Mouse (Mus musculus): Measurements from ENCODE around the gene Armc9. TPM values are rescaled to one million over a fixed set of nuclear protein-coding genes. Genes with fewer than 3 reads are reported as not detected.

The Armc9 gene
- total and polyA plus RNA-seq, 3 experiments, result 7.2 to 12.0 TPM; not detected in 1

DNA sequence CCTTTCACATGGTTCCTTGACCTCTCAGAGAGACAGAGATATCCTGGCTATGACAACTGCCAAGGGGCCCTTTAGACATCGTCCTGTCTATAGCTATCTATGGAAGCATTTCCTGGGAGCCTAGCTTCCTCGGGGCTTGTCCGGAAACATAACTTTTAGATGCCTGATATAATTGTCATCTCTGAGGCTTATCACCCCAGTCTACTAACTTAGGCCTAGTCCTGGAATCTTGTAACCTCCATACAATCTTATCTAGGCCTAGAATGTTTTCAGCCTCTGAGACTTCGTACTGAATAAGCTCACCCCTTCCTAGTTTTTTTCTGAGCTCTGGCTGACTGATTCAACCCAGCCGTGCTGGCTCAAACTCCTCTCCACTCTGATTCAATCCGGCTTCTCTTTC lies 88.9 kb downstream of the Armc9 start:
- Histone ChIP-seq H3K36me3 (ENCODE audit: control insufficient read depth in 1 of 2, insufficient read depth in 2 of 2, low read length in 2 of 2) (peaks cover 0 to 15% of the 10 kb centered on the region in 2 experiments; a peak in 3 of 4 replicates), H3K27me3 (ENCODE audit: control insufficient read depth in 1 of 2, insufficient read depth in 2 of 2, low read length in 2 of 2) (no peaks in the 10 kb centered on the region), H3K4me3 (ENCODE audit: control insufficient read depth in 1 of 2, insufficient read depth in 1 of 2, low read depth in 2 of 2, low read length in 2 of 2) (no peak overlapping the region), H3K27ac (ENCODE audit: control insufficient read depth, low read depth, low read length) (no peak overlapping the region), H3K79me2 (ENCODE audit: control insufficient read depth, insufficient read depth, low read length, poor library complexity) (no peaks in the 10 kb centered on the region), H3K4me1 (ENCODE audit: control insufficient read depth in 1 of 2, insufficient read depth in 2 of 2, low read length in 2 of 2) (peaks cover 11 to 26% of the 10 kb centered on the region in 2 experiments), H3K9ac (ENCODE audit: control insufficient read depth, low read depth, low read length, poor library complexity, severe bottlenecking) (no peak overlapping the region), H3K9me3 (replicated peaks; ENCODE audit: insufficient read depth, low read length) (no peaks in the 10 kb centered on the region)
- no peak for DNase-seq (ENCODE audit: low read depth, low spot score)
- TF ChIP-seq EP300 (IDR thresholded peaks at IDR 0.05; ENCODE audit: low read depth in 1 of 2, low read length in 2 of 2) (peak in 1 of 2 experiments; percentile 23; a peak in 1 of 4 replicates), BHLHE40 (IDR thresholded peaks at IDR 0.05; ENCODE audit: borderline replicate concordance, low read depth, low read length) (no peak), GATA1 (IDR thresholded peaks at IDR 0.05; ENCODE audit: low read depth, low read length) (peak; percentile 35; the same call in 1 of the 2 replicates)

DNA sequence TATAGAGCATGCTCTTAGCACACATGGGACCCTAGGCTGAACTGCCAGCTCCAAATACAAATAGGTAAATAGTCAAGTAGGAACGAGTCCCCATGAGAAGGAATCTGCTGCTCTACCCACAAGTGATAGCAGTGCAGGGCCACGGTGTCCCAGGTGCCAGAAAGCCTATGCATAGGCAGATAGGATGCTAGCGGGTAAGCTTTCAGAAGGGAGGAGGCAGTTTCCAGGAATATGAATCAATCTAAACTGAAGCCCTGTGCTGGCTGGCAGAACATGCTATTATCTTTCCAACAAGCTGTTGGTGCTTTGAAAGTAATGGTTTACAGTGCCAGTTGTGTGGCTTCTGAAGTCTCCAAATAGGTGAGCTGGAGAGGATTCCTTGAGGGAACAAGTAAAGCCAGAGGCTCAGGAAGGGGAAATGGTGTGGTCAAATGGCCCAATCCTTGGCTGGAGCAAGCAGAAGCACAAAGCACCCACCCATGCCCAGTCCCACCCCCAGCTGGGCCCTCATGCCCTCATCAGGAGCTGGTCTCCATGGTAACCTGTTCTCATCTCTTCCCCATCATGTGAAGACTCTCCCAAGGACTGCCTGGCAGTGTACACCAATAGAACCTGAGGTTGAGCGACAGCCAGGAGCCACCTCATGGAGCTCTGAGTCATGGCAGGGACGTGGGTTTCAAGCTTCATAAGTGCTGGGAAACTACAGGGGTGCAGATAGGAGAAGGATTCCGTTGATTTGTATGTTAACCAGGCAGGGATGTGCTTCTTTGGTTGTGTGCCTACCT lies 90.9 kb downstream of the Armc9 start:
- H3K79me2 ChIP-seq (ENCODE audit: control insufficient read depth, insufficient read depth, low read length, poor library complexity), result no peaks in the 10 kb centered on the region
- H3K4me1 ChIP-seq (ENCODE audit: control insufficient read depth in 1 of 2, insufficient read depth in 2 of 2, low read length in 2 of 2), result peaks cover 11 to 25% of the 10 kb centered on the region in 2 experiments
- no peak overlapping the region for H3K27ac ChIP-seq (ENCODE audit: control insufficient read depth, low read depth, low read length)
- no peak for DNase-seq (ENCODE audit: low read depth, low spot score)
- H3K27me3 ChIP-seq (ENCODE audit: control insufficient read depth in 1 of 2, insufficient read depth in 2 of 2, low read length in 2 of 2), result no peaks in the 10 kb centered on the region
- TF ChIP-seq EP300 (IDR thresholded peaks at IDR 0.05; ENCODE audit: low read depth in 1 of 2, low read length in 2 of 2) (peak in 1 of 2 experiments; percentile 19; a peak in 1 of 4 replicates), ZMIZ1 (IDR thresholded peaks at IDR 0.05; ENCODE audit: low read depth, low read length) (no peak), TAL1 (IDR thresholded peaks at IDR 0.05; ENCODE audit: low read length) (peak; percentile 29; the same call in 1 of the 2 replicates)
- no peak overlapping the region for H3K9ac ChIP-seq (ENCODE audit: control insufficient read depth, low read depth, low read length, poor library complexity, severe bottlenecking)
- no peak overlapping the region for H3K4me3 ChIP-seq (ENCODE audit: control insufficient read depth in 1 of 2, insufficient read depth in 1 of 2, low read depth in 2 of 2, low read length in 2 of 2)
- H3K36me3 ChIP-seq (ENCODE audit: control insufficient read depth in 1 of 2, insufficient read depth in 2 of 2, low read length in 2 of 2), result peaks cover 0 to 15% of the 10 kb centered on the region in 2 experiments; a peak in 3 of 4 replicates
- no peaks in the 10 kb centered on the region for H3K9me3 ChIP-seq (replicated peaks; ENCODE audit: insufficient read depth, low read length)

DNA sequence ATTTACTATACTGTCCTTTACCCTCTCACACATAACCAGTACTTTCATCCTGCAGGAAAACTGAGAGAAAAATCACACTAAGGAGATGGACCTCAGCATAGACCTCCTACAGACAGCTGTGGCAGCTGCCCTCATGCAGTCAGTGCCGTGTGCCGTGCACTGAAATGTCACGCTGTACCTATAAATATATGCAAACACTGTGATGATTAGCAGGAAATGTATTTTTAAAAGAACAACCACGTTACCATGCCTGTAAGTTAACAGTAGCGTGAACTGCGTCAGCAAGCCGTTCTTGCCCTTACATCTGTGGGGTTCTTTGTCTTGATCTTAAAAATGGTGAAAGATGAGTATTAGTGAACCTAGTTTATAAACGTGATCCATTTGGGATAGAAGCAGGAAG lies 98.8 kb downstream of the Armc9 start:
- no peak overlapping the region for H3K9ac ChIP-seq (ENCODE audit: control insufficient read depth, low read depth, low read length, poor library complexity, severe bottlenecking)
- H3K4me3 ChIP-seq (ENCODE audit: control insufficient read depth in 1 of 2, insufficient read depth in 1 of 2, low read depth in 2 of 2, low read length in 2 of 2), result no peak overlapping the region
- TF ChIP-seq CTCF (IDR thresholded peaks at IDR 0.05 in 2 of 3, conservative IDR thresholded peaks at IDR 0.05 in 1 of 3; ENCODE audit: control insufficient read depth in 1 of 3, insufficient read depth in 1 of 3, low read depth in 2 of 3, low read length in 3 of 3, poor library complexity in 1 of 3, severe bottlenecking in 1 of 3) (no peak), MEF2A (IDR thresholded peaks at IDR 0.05; ENCODE audit: extremely low read depth, insufficient replicate concordance, low read depth, low read length, poor library complexity, severe bottlenecking) (no peak), EP300 (IDR thresholded peaks at IDR 0.05; ENCODE audit: low read depth in 1 of 2, low read length in 2 of 2) (no peak), USF1 (IDR thresholded peaks at IDR 0.05; ENCODE audit: low read depth, low read length) (no peak), GATA1 (IDR thresholded peaks at IDR 0.05; ENCODE audit: low read depth, low read length) (no peak), MAZ (IDR thresholded peaks at IDR 0.05; ENCODE audit: low read depth, low read length) (no peak), E2F4 (IDR thresholded peaks at IDR 0.05; ENCODE audit: borderline replicate concordance, low read depth, low read length) (no peak), ZNF384 (IDR thresholded peaks at IDR 0.05; ENCODE audit: low read depth, low read length) (no peak), MAFK (IDR thresholded peaks at IDR 0.05; ENCODE audit: borderline replicate concordance, low read depth, low read length) (no peak)
- DNase-seq (ENCODE audit: low read depth, low spot score), result no peak
- H3K9me3 ChIP-seq (replicated peaks; ENCODE audit: insufficient read depth, low read length), result no peaks in the 10 kb centered on the region
- no peaks in the 10 kb centered on the region for H3K79me2 ChIP-seq (ENCODE audit: control insufficient read depth, insufficient read depth, low read length, poor library complexity)
- no peaks in the 10 kb centered on the region for H3K27me3 ChIP-seq (ENCODE audit: control insufficient read depth in 1 of 2, insufficient read depth in 2 of 2, low read length in 2 of 2)
- H3K4me1 ChIP-seq (ENCODE audit: control insufficient read depth in 1 of 2, insufficient read depth in 2 of 2, low read length in 2 of 2), result peaks cover 0 to 6% of the 10 kb centered on the region in 2 experiments; a peak in 2 of 4 replicates
- H3K27ac ChIP-seq (ENCODE audit: control insufficient read depth, low read depth, low read length), result no peak overlapping the region
- H3K36me3 ChIP-seq (ENCODE audit: control insufficient read depth in 1 of 2, insufficient read depth in 2 of 2, low read length in 2 of 2), result no peaks in the 10 kb centered on the region; a peak in 1 of 4 replicates
